Comparison of ENCODE assay signal across 7 mouse cellular contexts in the genomic region with DNA sequence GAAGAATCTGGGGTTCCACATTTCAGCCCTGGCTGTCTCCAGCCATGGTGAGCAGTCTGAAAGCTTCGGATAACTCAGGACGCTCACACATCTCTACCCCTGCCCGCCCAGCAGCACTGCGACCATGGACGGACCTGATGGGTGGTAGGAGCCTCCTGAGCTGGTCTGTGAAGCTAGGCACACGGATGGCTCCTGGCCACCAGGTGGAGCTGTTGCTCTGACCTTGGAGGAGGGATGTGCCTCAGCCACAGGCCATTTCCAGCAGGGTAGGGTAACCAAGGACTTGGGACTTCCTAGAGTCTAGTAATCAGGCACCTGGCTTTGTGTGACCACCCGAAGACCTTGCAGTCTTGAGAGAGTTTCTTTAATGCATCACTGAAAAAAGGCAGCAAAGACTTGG. TPM values are rescaled to one million over a fixed set of nuclear protein-coding genes. Genes with fewer than 3 reads are reported as not detected.
A peak's percentile ranks its signal among the peaks of the same experiment; 100 is the strongest.
DNase-seq lines count a peak whose midpoint lies in the region; ATAC-seq lines count a peak whose summit lies in the region.

No protein-coding gene starts in this region.

- H3K4me1 ChIP-seq in midbrain, embryonic 12.5 days: peaks cover 24% of the 10 kb centered on the region

- peak; percentile 25; the same call in 1 of the 2 replicates for ATAC-seq in midbrain, embryonic 12.5 days (ENCODE audit: low FRiP score, low read depth)

- no peaks in the 10 kb centered on the region for H3K9me3 ChIP-seq in midbrain, embryonic 12.5 days

- no peak overlapping the region for H3K9ac ChIP-seq in midbrain, embryonic 12.5 days (replicated peaks)

- no peaks in the 10 kb centered on the region; the same call in 1 of the 2 replicates for H3K27me3 ChIP-seq in midbrain, embryonic 12.5 days

- no peak overlapping the region for H3K4me2 ChIP-seq in midbrain, embryonic 12.5 days (replicated peaks)

- no peaks in the 10 kb centered on the region for H3K36me3 ChIP-seq in midbrain, embryonic 12.5 days

- intact Hi-C loops in gastrocnemius, postnatal 36 days (cut with DNase I): loop anchor here (2.0 to 5.0 kb wide), 3 partner anchors 58 to 227 kb away; a partner anchor contains a TSS
- intact Hi-C loops in left cerebral cortex, postnatal 36 days (cut with DNase I): loop anchor here (2.0 to 10.0 kb wide), 7 partner anchors 58 to 228 kb away; a partner anchor contains a TSS

- DNase-seq in adrenal gland, adult 8-10 months: peak; percentile 80
- peak; percentile 90 for DNase-seq in embryo, embryonic 11 days
- DNase-seq in gastrocnemius, postnatal 36 days: peak; percentile 81 to 83
- peak; percentile 78 for DNase-seq in kidney, adult 11 months
- peak; percentile 82 to 85 for DNase-seq in left cerebral cortex, postnatal 36 days (ENCODE audit: low spot score in 2 of 2)
- peak; percentile 83 for DNase-seq in skeletal muscle tissue, adult 2 months (ENCODE audit: low read depth, low spot score)

- H3K4me3 ChIP-seq in midbrain, embryonic 12.5 days: no peak overlapping the region

- 20% methylated on average over 7 of the region's 7 CpGs for WGBS in midbrain, embryonic 12.5 days

- no peak overlapping the region for H3K27ac ChIP-seq in midbrain, embryonic 12.5 days (replicated peaks)

RNA-seq across cellular contexts. Expression of a gene that starts 4.7 kb away (rescaled TPM):
- 100 to 1,000 TPM in 2 of 4 experiments, 10 to 100 TPM in 2; 54.3 to 135 (median 96.8) TPM for total RNA-seq in adrenal gland, adult 8-10 months (2022)
- 1 to 10 TPM; 5.1 to 5.7 TPM for total RNA-seq in gastrocnemius, postnatal 36 days (2021)
- 10 to 100 TPM; 11.9 to 12.1 TPM for total RNA-seq in left cerebral cortex, postnatal 36 days (2021)
- 54.8 and 69.4 TPM in 2 replicates for polyA plus RNA-seq in midbrain, embryonic 12.5 days (2016; fragmentation: Nextera tagmentation; extraction: Ambion mirVana)

RNA-seq across cellular contexts. Expression of a gene that starts 21.9 kb away (rescaled TPM):
- total RNA-seq in adrenal gland, adult 8-10 months (2022): 1 to 10 TPM in 1 of 4 experiments, under 1 TPM in 1, not detected in 2; 0.38 to 1.1 TPM
- not detected for total RNA-seq in gastrocnemius, postnatal 36 days (2021)
- total RNA-seq in left cerebral cortex, postnatal 36 days (2021): not detected
- polyA plus RNA-seq in midbrain, embryonic 12.5 days (2016; fragmentation: Nextera tagmentation; extraction: Ambion mirVana): not detected in 2 replicates

RNA-seq across cellular contexts. Expression of a gene that starts 22.6 kb away (rescaled TPM):
- not detected for total RNA-seq in adrenal gland, adult 8-10 months (2022)
- total RNA-seq in gastrocnemius, postnatal 36 days (2021): not detected
- not detected for total RNA-seq in left cerebral cortex, postnatal 36 days (2021)
- polyA plus RNA-seq in midbrain, embryonic 12.5 days (2016; fragmentation: Nextera tagmentation; extraction: Ambion mirVana): not detected in 2 replicates

RNA-seq across cellular contexts. Expression of a gene that starts 34.0 kb away (rescaled TPM):
- under 1 TPM in 3 of 4 experiments, not detected in 1; 0.24 to 0.40 (median 0.26) TPM for total RNA-seq in adrenal gland, adult 8-10 months (2022)
- not detected for total RNA-seq in gastrocnemius, postnatal 36 days (2021)
- total RNA-seq in left cerebral cortex, postnatal 36 days (2021): not detected
- polyA plus RNA-seq in midbrain, embryonic 12.5 days (2016; fragmentation: Nextera tagmentation; extraction: Ambion mirVana): not detected in 2 replicates

RNA-seq across cellular contexts. Expression of a gene that starts 34.1 kb away (rescaled TPM):
- total RNA-seq in adrenal gland, adult 8-10 months (2022): under 1 TPM in 2 of 4 experiments, not detected in 2; 0.24 to 0.43 TPM
- total RNA-seq in gastrocnemius, postnatal 36 days (2021): not detected
- not detected for total RNA-seq in left cerebral cortex, postnatal 36 days (2021)
- polyA plus RNA-seq in midbrain, embryonic 12.5 days (2016; fragmentation: Nextera tagmentation; extraction: Ambion mirVana): not detected in 2 replicates

Comparison
In these comparisons a context has a peak if more than half of its experiments do, and no peak if none do; other contexts are left out.
1. RNA of a gene that starts 4.7 kb away (total RNA-seq): 54.3 to 135 TPM in adrenal gland, adult 8-10 months; 11.9 to 12.1 TPM in left cerebral cortex, postnatal 36 days and 5.1 to 5.7 TPM in gastrocnemius, postnatal 36 days; every median in the first group is over 4 times any median in the second.
2. Peak in every context shown above with its lines, with median percentiles within 50 percentile points of each other: DNase-seq.